Mouse (Mus musculus) liver, embryonic 14.5 days (tissue): ENCODE measurements around the gene Bri3bp. TPM values are rescaled to one million over a fixed set of nuclear protein-coding genes. Genes with fewer than 3 reads are reported as not detected.

Source experiments
- ATAC-seq: fragments of 200-750 bp; cut with Nextera tagmentation; 2 replicates; pipeline ENCODE4 v1.8.0; 2017; ENCODE audit warnings: moderate number of reproducible peaks, mild to moderate bottlenecking, moderate library complexity; ENCODE audit not compliant: insufficient read depth
- DNase-seq, 3 experiments: peaks; one replicate each; pipeline ENCODE4 v3.0.0-alpha.2; 2012 to 2013; ENCODE audit warnings: low read depth in 3 of 3, low spot score in 3 of 3
- H3K27ac ChIP-seq: fragments of 300-500 bp; sonication (generic); 2 replicates; pipeline ENCODE4 v1.5.1; 2014; ENCODE audit warnings: moderate library complexity, mild to moderate bottlenecking, control low read depth, inconsistent platforms
- H3K27me3 ChIP-seq: fragments of 300-500 bp; sonication (generic); 2 replicates; pipeline ENCODE4 v1.6.1; 2014; ENCODE audit warnings: mild to moderate bottlenecking, low read length, moderate library complexity; ENCODE audit not compliant: control insufficient read depth, insufficient read depth
- H3K36me3 ChIP-seq: fragments of 300-500 bp; sonication (generic); replicated peaks from 2 replicates; pipeline ENCODE4 v1.6.1; 2014; ENCODE audit warnings: low read depth; ENCODE audit not compliant: control insufficient read depth, insufficient read depth
- H3K4me1 ChIP-seq, 2 experiments: fragments of 200-500 bp in 1 of 2; fragments of 300-500 bp in 1 of 2; sonication (generic) in 1 of 2; replicated peaks; 2 replicates each; pipeline ENCODE4 v1.6.1; 2012 to 2014; ENCODE audit warnings: antibody characterized with exemption in 1 of 2, inconsistent platforms in 1 of 2, low read length in 1 of 2; ENCODE audit not compliant: control insufficient read depth in 2 of 2, insufficient read depth in 2 of 2
- H3K4me2 ChIP-seq: fragments of 300-500 bp; sonication (generic); 2 replicates; pipeline ENCODE4 v1.6.1; 2014; ENCODE audit warnings: low read depth, mild to moderate bottlenecking, control low read depth, moderate library complexity
- H3K4me3 ChIP-seq, 2 experiments: fragments of 200-500 bp in 1 of 2; fragments of 300-500 bp in 1 of 2; sonication (generic) in 1 of 2; 2 replicates each; pipeline ENCODE4 v1.5.1; 2012 to 2014; ENCODE audit warnings: low read depth in 2 of 2, low read length in 2 of 2, mild to moderate bottlenecking in 2 of 2, control low read depth in 1 of 2, inconsistent platforms in 1 of 2, moderate library complexity in 1 of 2; ENCODE audit not compliant: insufficient read depth in 1 of 2
- H3K9ac ChIP-seq: fragments of 300-500 bp; sonication (generic); replicated peaks from 2 replicates; pipeline ENCODE4 v1.6.1; 2014; ENCODE audit warnings: mild to moderate bottlenecking, control low read depth, moderate library complexity
- H3K9me3 ChIP-seq: fragments of 300-500 bp; sonication (generic); 2 replicates; pipeline ENCODE4 v1.6.1; 2016; ENCODE audit warnings: low read length, mixed read lengths; ENCODE audit not compliant: control insufficient read depth
- CTCF ChIP-seq: IDR thresholded peaks from 2 replicates; pipeline ENCODE4 v1.5.1; 2016; ENCODE audit warnings: antibody characterized with exemption, low read depth, control low read depth
- EP300 ChIP-seq: IDR thresholded peaks from 2 replicates; pipeline ENCODE4 v1.6.1; 2016; ENCODE audit warnings: antibody characterized with exemption, low read depth
- WGBS: fragments of 180-500 bp; shearing (Covaris S2); extraction: QIAGEN DNeasy Blood & Tissue Kit; methylation state at CpG from one replicate; pipeline ENCODE4 v1.1.7; 2014; ENCODE audit not compliant: insufficient replicate concordance; 5-methylcytosine and 5-hydroxymethylcytosine counted together
- microRNA-seq: library from miRNA; unstranded; fragments of <30 nt; microRNA quantifications from one replicate; pipeline ENCODE4, GENCODE M21; 2016
- polyA plus RNA-seq, 2 experiments: library from polyadenylated mRNA; depleted of rRNA in 1 of 2; stranded (reverse) in 1 of 2; unstranded in 1 of 2; fragments of >200 nt; fragmentation: Nextera tagmentation in 1 of 2; extraction: Ambion mirVana in 1 of 2; gene quantifications; 2 replicates each; pipeline versions ENCODE4 v1.2.1 to v1.2.3; 2012 to 2014

Gene Bri3bp
- polyA plus RNA-seq, 2 experiments: 4.9 to 16.4 TPM

- H3K9ac ChIP-seq: no peak overlapping the region
- DNase-seq: peak; percentile 33 to 49 (median 35)
- H3K27me3 ChIP-seq: no peaks in the 10 kb centered on the region
- no peaks in the 10 kb centered on the region for H3K4me1 ChIP-seq
- H3K27ac ChIP-seq: no peak overlapping the region
- TF ChIP-seq CTCF (peak; percentile 97), EP300 (no peak)
- 35% methylated on average over 5 of the region's 5 CpGs for WGBS
- no peaks in the 10 kb centered on the region for H3K9me3 ChIP-seq
- no peak overlapping the region for H3K4me2 ChIP-seq
- H3K4me3 ChIP-seq: no peak overlapping the region
- no peaks in the 10 kb centered on the region for H3K36me3 ChIP-seq
- ATAC-seq: no peak
Measured at GRCm38 (mm10) chr5:125509541-125509940, 68.2 kb downstream of the Bri3bp start.

Small RNAs within 50 kb of the gene (microRNA-seq; reads per million reads assigned to microRNA genes)
- gene Gm27551: not detected

Other genes starting within 250 kb of the Bri3bp start
- 50.1 and 54.1 TPM in 2 replicates for gene Scarb1, start 100.5 kb upstream of the Bri3bp start, polyA plus RNA-seq (2012; rRNA removed)
- gene Scarb1, start 100.5 kb upstream of the Bri3bp start, polyA plus RNA-seq (2014; fragmentation: Nextera tagmentation; extraction: Ambion mirVana): 41.6 and 50.6 TPM in 2 replicates
- 0.05 and 0.10 TPM in 2 replicates for gene Gm10382, start 52.2 kb upstream of the Bri3bp start, polyA plus RNA-seq (2012; rRNA removed)
- gene Gm10382, start 52.2 kb upstream of the Bri3bp start, polyA plus RNA-seq (2014; fragmentation: Nextera tagmentation; extraction: Ambion mirVana): not detected in 2 replicates
- 155 and 221 TPM in 2 replicates for gene Ubc, start 51.4 kb upstream of the Bri3bp start, polyA plus RNA-seq (2012; rRNA removed)
- 313 and 374 TPM in 2 replicates for gene Ubc, start 51.4 kb upstream of the Bri3bp start, polyA plus RNA-seq (2014; fragmentation: Nextera tagmentation; extraction: Ambion mirVana)
- gene Dhx37, start 7.4 kb upstream of the Bri3bp start, polyA plus RNA-seq (2012; rRNA removed): 5.5 and 8.1 TPM in 2 replicates
- gene Dhx37, start 7.4 kb upstream of the Bri3bp start, polyA plus RNA-seq (2014; fragmentation: Nextera tagmentation; extraction: Ambion mirVana): 2.0 and 2.2 TPM in 2 replicates
- 11.0 and 11.6 TPM in 2 replicates for gene Aacs, start 34.2 kb downstream of the Bri3bp start, polyA plus RNA-seq (2012; rRNA removed)
- gene Aacs, start 34.2 kb downstream of the Bri3bp start, polyA plus RNA-seq (2014; fragmentation: Nextera tagmentation; extraction: Ambion mirVana): 13.2 and 13.5 TPM in 2 replicates
- 0.01 TPM in 1 of 2 replicates, not detected in the other for gene Tmem132b, start 90.2 kb downstream of the Bri3bp start, polyA plus RNA-seq (2012; rRNA removed)
- gene Tmem132b, start 90.2 kb downstream of the Bri3bp start, polyA plus RNA-seq (2014; fragmentation: Nextera tagmentation; extraction: Ambion mirVana): not detected in 2 replicates